Mouse (Mus musculus) embryo, embryonic 10.5 days (tissue): ENCODE data around the gene Pfn1.

Experiments
- DNase-seq: peaks from one replicate; pipeline ENCODE4 v3.0.0-alpha.2; 2015; ENCODE audit warnings: low spot score

Gene Pfn1

DNA sequence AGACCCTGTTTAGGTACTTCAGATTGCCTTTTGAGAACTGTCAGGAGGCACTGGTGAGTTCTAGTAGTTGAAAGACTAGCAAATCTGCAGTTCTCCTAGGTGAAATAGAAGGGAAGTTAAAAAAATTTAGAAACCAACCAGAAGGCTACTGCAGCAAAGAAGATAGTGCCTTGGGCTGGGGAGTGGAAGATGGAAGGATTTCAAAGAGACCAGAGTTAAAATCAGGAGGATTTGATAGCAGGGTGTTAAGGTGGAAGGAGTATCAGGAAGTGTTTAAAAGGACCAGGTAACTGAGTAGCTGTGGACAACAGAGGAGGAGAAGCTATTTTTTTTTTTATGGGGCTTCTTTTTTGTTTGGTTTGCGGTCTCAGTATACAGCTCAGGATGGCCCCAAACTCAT is 16.7 kb downstream of the Pfn1 start:
- no peak for DNase-seq

GRCm38 (mm10) chr11:70635601-70636000 is 18.8 kb downstream of the Pfn1 start:
- DNase-seq: no peak

DNA sequence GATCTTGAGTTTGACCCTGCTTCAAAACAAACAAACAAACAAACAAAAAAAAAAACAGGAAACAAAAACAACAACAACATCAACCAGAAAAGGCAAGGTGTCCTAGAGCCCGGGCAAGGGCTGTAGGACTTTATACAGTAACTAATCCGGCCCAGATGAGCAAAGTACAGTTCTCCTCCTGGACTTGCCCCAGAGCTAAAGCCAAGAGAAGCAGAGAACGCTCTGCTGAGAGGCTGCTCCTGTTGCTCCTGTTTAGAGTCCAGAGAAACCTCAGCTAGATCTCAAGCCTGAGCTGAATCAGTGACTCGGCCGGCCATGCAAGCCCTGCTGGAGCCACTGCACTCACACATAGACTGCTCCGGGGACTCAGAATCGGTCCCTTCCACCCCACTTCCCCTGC is 24.3 kb downstream of the Pfn1 start:
- no peak for DNase-seq

GRCm38 (mm10) chr11:70629557-70629956 is 24.9 kb downstream of the Pfn1 start:
- DNase-seq: peak; percentile 29

GRCm38 (mm10) chr11:70628431-70628830 is 26.0 kb downstream of the Pfn1 start:
- no peak for DNase-seq

GRCm38 (mm10) chr11:70626877-70627276 is 27.6 kb downstream of the Pfn1 start:
- DNase-seq: no peak

DNA sequence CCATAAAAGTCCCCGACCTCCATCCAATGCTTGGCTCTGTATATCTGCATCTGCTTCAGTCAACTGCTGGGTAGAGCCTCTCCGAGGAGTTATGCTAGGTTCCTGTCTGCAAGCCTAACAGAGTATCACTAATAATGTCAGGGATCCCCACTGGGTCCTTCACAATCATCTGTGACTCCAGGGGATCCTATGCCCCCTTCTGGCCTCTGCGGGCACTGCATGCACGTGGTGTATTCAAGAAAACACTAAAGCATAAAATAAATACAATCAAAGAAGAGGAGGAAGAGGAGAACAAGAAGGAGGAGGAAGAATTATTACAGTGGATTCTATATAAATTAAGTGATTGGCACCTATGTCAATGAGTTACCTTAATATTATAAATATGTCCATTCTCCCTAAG is 29.0 kb downstream of the Pfn1 start:
- peak; percentile 77 for DNase-seq

- DNase-seq: no peak
These were observed 31.2 kb downstream of the Pfn1 start for GRCm38 (mm10) chr11:70623053-70623742.

- no peak for DNase-seq
These were observed 32.3 kb downstream of the Pfn1 start for GRCm38 (mm10) chr11:70621972-70622814.

GRCm38 (mm10) chr11:70619101-70619500 is 35.3 kb downstream of the Pfn1 start, which contains the start of gene Chrne:
Chrne (minus strand) TSS chr11:70619216.
- DNase-seq: no peak

- DNase-seq: peak; percentile 17
These were observed 38.8 kb downstream of the Pfn1 start, which contains the start of gene 4930544D05Rik for GRCm38 (mm10) chr11:70615516-70616093. 4930544D05Rik (plus strand) TSS chr11:70615848.

- DNase-seq: peak; percentile 76
These were observed 39.4 kb downstream of the Pfn1 start for GRCm38 (mm10) chr11:70615074-70615473.

GRCm38 (mm10) chr11:70612505-70612904 is 41.9 kb downstream of the Pfn1 start:
- no peak for DNase-seq

- no peak for DNase-seq
These were observed 43.7 kb downstream of the Pfn1 start for GRCm38 (mm10) chr11:70610752-70611151.

DNA sequence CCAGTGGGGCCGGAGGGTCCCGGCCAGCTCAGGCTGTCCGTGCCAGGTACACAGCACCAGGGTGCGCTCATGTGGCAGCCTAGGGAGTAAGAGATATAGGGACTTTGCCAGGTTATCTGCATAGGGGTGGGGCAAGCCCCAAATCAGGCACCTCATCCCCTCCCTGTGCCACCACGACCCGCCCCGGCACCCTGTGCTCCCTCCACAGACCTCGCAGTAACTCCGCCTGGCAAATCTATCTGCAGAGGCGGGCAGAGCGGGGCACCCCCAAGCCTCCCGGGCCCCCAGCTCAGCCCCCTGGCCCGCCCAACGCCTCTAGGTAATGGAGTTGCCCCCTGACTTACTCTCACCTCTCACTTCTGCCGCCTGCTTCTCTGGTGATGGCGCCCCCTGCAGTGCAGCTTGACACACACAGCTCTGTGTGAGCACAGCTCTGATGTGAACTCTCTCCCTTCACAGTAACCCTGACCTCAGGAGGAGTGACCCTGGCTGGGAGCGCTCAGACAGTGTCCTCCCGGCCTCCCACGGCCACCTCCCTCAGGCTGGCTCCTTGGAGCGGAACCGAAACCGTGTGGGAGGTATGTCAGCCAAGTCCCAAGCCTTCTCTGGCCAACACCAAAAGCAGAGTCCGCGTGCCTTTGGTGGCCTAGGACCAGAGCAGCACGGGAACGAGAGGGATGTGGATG is 45.9 kb downstream of the Pfn1 start:
- DNase-seq: peak; percentile 30

DNA sequence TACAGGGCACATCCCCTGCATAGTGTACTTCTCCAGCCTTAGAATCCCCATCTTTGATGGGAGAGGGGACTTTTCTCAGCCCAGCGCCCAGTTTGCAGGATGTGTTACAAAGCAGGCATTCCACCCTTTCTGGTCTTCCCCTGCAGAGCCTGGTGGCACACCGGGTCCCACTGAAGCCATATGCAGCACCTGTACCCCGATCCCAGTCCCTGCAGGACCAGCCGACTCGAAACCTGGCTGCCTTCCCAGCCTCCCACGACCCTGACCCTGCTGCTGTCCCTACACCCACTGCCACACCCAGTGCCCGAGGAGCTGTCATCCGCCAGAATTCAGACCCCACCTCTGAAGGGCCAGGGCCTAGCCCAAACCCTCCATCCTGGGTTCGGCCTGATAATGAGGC is 46.8 kb downstream of the Pfn1 start:
- DNase-seq: no peak

GRCm38 (mm10) chr11:70606717-70607116 is 47.7 kb downstream of the Pfn1 start:
- DNase-seq: no peak

DNA sequence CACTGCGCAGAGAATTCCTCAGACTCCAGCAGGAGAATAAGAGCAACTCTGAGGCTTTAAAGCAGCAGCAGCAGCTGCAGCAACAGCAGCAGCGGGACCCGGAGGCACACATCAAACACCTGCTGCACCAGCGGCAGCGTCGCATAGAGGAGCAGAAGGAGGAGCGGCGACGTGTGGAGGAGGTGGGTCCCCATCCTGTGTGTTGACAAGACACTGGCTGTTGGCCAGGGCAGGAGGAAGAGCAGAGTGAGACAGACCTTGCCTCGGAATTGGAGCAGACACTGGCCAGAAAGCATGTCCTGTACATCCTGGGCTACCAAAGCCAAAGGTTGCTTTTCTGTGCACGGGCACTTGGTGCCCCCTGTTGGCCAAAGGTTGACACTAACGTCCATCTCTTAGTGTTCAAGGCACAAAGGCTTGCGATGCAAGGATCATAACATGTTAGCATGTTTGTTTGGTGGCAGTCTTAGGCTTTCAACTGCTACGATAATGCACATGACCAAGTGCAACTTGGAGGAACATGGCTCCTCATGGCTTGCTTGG is 49.3 kb downstream of the Pfn1 start:
- DNase-seq: peak; percentile 88
